Mouse (Mus musculus) gastrocnemius, postnatal 36 days (tissue): ENCODE data around the gene Dnajc5g. TPM values are rescaled to one million over a fixed set of nuclear protein-coding genes. Genes with fewer than 3 reads are reported as not detected.

ENCODE experiments used
- DNase-seq, 2 experiments: peaks; one replicate each; pipeline ENCODE4 v3.0.0; 2022
- intact Hi-C: fragments of 180-260 bp; cut with DNase I; formaldehyde crosslinking; loops from one replicate; pipeline ENCODE4 v1.15.1; 2025
- long read RNA-seq, 2 experiments: library from polyadenylated mRNA; stranded (forward); transcript quantifications; one replicate each; pipeline ENCODE4 v2.0.0; 2021
- total RNA-seq, 2 experiments: library from RNA; stranded (reverse); gene quantifications; 2 replicates each; pipeline ENCODE4 v1.2.3; 2021

Dnajc5g gene
- total RNA-seq = not detected
- long read RNA-seq, experiment 1 = 0 reads
- long read RNA-seq, experiment 2 = 0 reads

DNA sequence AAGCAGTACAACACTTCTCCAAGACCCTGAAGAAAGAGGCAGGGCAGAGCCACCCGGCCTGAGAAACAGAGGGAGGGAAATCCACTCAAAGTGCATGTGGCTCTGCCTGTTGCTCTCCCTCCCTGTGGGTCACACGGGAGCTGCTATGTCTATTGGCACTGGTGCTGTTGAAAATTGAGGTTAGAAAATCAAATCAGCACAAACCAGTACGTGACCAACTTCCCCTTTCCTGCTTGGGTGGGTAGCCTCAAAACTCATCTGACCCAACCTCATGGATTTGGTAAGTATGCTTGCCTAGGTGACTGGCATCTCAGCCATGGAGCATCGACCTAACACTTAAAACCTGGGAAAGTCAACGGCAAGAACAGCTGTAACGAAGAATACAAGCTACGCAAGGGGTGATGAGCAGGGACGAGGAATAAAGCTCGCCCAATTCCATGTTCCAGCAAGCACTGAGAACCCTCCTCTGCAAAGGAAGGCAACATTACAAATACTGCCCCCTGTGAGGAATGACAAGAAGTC, at the start of gene Dnajc5g:
Gene Dnajc5g, plus strand, starts transcription at position 472 of the 522 bp plus-strand sequence.
- no peak for DNase-seq
- intact Hi-C loops = loop anchor here (5.0 kb wide), 1 partner anchor 49 kb away; no protein-coding TSS in a partner anchor

DNA sequence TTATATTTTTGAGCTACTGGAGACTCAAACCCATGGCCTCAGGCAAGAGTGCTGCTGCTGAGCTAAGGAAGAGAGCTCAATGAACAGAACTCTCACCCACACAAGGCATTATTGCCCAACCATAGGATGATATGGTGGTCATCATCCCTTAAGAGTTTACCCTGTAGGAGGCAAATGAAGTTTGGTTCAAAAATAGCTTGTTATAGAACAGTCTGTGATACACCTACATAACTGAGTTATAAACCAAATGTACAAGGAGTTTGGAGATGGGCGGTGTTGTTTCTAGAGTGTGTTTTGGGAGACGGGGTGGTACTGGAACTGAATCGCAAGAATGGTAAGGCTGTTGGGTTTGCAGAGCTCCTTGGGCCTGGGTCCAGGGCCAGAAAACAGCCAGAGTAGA, 36.3 kb upstream of the Dnajc5g start:
- intact Hi-C loops = no loop called here
- DNase-seq = no peak

DNA sequence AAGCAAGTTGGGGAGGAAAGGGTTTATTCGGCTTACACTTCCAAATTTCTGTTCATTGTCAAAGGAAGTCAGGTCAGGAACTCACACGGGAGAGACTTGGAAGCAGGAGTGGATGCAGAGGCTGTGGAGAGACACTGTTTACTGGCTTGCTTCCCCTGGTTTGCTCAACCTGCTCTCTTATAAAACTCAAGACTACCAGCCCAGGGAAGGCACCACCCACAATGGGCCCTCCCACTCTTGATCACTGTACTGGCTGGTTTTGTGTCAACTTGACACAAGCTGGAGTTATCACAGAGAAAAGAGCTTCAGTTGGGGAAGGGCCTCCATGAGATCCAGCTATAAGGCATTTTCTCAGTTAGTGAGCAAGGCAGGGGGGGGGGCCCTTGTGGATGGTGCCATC, 35.0 kb upstream of the Dnajc5g start:
- intact Hi-C loops = no loop called here
- no peak for DNase-seq

DNA sequence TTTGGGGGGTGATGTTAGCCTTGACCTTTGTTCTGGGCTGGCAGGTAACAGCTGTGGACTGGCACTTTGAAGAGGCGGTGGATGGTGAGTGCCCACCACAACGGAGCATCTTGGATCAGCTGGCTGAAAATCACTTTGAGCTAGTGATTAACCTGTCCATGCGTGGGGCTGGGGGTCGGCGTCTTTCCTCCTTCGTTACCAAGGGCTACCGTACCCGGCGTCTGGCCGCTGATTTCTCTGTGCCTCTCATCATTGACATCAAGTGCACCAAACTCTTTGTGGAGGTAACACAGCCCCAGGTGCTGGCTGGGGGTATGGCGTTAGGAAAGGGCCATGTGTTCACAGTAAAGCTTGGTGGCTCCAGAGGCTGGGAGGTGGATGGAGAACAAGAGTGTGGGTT, 34.3 kb upstream of the Dnajc5g start:
- intact Hi-C loops = no loop called here
- DNase-seq = no peak

DNA sequence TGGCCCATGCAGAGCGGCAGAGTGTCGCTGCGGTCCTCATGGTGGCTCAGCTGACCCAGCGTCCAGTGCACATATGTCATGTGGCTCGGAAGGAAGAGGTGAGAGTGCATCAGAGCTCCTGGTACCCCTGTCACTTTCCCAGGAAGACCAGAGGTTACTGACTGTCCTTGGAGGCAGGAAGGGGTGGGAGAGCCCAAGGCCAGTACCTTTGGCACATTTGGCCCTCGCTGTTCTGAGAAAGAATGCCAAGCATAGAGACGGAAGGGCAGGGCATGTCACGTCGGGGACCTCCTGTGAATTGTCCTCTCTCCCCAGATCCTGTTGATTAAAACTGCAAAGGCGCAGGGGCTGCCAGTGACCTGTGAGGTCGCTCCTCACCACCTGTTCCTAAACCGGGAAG, 32.9 kb upstream of the Dnajc5g start:
- intact Hi-C loops = no loop called here

DNA sequence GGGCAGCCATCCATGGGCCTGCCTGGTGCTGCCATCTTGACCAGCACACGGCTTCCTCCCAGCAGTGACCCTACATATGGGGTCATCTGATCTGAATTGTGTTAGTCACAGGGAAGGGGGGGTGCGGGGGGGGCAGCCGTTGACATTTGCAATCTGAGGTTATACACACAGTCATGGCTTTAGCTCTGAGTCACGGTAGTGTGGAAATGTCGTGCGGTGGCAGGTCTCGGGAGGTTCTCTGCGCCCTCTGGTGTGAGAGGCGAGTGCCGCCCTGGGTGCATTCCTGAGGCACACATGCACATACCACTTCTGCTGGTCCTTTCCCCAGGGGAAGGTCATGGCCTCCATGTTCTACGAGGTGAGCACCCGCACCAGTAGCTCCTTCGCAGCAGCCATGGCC, 29.7 kb upstream of the Dnajc5g start:
- intact Hi-C loops = no loop called here
- DNase-seq = no peak

More for the DNA sequence above, 32.9 kb upstream of the Dnajc5g start:
- no peak for DNase-seq

DNA sequence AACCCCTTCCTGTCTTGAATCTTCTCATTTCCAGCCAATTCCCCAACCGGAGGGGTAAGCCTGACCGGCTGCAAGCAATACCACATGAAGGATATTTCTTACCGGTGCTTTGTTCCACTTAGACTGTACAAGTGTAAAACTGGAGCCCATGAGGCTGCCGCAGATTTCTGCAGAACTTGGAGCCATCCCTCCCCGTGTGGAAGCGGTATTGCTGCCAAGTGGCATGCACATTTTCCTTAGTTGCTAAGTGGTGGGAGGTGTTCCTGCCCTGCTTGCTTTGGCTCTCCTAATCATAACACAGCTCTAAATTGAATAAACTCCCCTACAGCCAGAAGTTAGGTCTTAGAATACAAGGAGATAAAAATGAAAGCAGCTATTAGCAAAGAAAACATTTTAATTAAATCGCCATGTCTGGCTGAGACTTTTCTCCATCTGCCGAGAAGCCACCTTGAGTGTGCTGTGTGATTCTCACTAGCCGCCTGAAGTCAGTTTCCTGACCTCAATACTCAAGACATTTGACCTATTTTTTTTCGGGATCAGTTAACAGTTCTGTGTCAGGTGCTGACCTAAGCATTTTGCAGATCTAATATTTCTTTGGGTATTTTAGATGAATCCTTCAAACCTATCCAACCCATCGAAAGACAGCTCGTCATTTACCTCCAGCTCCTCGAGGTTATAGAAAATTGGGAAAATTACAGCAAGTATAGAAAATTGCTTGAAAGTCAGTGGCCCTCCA, 25.9 kb upstream of the Dnajc5g start:
- DNase-seq = no peak
- intact Hi-C loops = no loop called here

DNA sequence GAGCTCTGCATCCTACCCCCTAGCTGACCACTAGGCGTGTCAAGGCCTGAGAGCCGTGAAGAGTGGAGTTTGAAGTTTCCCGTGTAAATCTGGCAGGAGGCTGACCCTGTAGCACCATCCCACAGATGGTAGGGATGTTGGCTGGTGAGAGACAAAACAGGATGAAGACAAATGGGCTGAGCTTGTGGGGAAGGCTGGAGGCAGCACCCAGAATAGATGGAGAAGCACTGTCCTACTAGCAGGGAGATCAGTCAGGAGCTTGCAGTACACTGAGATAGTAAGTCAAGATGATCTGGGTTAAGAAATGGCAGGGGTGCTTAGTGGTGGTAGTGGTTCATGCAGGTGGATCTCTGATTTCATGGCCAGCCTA, 25.3 kb upstream of the Dnajc5g start:
- intact Hi-C loops = no loop called here
- DNase-seq = no peak

DNA sequence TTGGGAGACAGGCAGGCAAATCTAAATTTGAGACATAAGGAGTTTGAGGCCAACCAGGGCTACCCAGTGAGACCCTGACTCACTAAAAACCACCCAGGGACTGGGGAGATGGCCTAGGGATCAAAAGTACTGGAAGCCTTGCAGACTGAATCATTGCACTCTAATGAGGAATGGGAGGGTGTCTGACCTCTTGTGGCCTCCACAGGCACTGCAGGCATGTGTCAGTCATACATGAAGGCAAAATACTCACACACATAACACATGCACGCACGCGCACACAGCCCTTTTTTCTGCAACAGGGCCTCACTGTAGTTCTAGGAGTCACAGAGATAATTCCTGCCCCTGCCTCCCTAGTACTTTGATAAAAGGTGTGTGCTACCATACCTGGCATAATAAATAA, 24.7 kb upstream of the Dnajc5g start:
- intact Hi-C loops = no loop called here
- no peak for DNase-seq

DNA sequence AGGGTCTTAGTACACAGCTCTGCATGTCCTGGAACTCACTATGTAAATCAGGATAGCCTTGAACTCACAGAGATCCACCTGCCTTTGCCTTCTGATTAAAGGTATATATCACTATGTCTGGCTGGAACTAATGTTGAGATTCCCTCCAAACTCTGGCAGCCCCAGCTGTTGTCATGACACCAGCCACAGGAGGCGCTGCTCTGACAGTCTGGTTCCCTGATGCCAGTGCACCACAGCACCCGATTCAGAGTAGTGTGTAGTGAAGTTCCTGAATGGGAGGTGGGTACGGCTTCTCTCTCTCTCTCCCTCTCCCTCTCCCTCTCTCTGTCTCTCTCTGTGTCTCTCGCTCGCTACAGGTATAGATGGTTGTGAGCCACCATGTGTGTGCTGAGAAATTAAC, 23.7 kb upstream of the Dnajc5g start:
- intact Hi-C loops = no loop called here
- DNase-seq = peak in 1 of 2 experiments; percentile 58

DNA sequence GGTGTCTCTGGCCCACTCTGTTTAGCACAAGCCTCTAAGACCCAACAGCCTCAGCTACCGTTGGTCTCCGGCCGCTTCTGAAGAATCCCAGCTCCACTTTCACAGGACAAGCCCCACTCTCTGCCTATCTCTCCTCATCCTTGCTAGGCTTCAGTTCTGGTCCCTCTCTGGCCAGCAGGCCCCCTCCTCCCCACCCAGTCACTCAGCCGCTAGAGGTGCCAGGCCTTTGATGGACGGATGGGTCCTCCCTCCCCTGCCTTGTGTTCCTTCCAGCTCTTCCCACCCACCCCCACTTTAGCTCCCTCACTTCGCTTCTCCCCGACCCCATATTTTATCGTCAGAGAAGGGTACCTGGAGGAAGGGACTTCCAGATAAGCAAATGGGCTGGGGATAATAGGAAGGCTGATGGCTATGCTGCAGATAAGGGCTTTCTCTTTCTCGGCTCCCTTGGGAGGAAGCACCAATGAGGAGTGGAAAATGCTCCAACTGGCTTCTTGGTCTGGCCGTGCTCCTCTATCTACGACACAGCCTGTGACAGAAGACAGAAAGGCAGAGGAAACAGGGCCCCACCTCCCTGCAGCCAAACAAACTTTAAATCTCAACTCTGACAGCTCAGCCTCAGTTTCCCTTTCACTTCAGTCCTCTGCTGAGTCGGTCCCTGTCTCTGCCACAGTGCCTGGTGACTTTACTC, 23.0 kb upstream of the Dnajc5g start:
- intact Hi-C loops = no loop called here
- DNase-seq = no peak

DNA sequence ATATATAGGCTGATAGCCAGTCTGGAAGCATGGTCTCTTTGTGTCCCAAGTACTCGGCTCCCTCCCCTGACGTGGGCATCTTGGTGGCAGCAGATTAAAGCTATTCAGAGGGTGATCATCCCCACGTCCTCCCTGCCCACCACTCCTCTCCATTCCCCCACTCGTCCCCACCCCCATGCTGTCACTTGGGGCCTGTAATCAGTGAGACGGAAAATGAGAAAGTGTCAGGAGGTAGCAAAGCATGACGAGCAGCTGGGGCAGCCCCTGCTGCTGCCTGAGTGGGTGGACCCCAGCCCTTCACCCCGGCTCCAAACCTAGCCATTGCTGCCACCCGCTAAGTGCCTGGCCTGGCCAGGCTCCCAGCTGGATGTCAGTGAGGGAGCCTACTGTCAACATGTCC, 22.1 kb upstream of the Dnajc5g start:
- intact Hi-C loops = no loop called here
- DNase-seq = no peak

DNA sequence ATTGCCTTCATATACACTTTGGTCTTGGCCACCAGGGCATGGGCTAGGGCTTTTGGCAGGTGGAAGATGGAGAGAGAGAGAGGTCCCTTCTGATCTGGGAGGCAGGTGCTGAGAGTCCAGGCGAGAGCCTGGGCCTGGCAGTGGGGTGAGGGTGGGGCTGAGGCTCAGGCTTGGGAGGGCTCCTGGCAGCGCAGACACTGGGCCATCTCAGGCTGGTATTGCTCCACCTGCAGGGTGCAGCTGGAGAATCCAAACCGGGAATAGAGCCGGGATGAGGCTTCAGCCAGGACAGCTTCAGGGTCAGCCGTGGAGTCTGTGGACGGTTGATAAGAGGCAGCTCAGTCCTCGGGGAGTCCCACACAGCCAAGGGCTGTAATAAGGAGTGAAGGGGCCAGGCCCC, 19.5 kb upstream of the Dnajc5g start:
- no peak for DNase-seq
- intact Hi-C loops = no loop called here

DNA sequence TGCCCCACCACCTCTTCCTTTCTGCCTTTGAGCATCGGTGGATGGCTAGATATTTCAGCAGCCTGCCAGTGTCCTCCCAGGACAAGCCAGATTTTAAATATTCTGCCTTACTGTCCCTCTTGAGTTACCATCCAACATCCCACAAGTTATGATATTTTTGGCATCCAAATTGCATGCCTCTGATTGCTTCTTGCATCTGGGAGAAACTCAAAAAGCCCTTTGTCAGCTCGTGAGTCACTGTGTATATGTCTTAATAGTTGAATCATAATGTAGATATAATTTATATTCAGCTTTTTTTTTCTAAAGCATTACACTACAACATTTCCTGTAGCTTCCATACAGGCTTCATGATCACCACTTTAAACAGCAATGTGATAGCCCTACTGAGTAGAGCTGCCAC, 19.0 kb upstream of the Dnajc5g start:
- DNase-seq = no peak
- intact Hi-C loops = no loop called here

DNA sequence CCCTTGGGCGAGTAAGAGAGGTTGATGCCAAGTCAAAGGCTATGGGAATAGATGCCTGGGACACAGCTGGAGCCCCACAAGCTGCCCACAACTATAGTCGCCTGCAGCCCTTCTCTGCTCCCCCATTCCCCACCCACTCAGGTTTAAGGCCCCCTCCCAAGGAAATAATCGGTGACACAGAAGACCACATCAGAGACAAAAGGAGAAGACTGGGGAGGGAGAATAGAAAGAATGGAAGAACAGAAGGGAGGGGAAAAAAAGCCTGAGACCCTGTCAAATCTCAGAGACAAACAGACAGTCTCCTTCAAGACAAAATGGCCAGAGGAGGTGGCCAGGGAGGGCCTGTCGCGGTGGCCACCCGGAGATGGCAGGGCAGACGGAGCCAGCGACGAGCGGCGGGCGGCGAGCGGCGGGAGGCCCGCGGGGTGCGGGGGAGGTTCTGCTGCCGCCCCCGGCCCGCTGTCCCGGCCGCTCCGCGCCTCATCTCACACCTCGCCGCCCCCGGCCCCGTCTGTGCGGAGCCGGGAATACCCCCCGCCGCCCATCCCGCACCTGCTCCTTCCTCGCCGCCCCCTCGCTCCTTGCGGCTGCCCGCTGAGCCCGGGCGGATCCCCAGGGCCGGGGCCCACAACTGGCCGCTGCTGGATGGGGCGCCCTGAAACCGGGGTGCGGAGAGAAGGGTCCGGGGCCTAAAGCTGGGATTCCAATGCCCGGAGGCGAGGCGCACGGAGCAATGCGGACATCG, 13.7 kb upstream of the Dnajc5g start:
- intact Hi-C loops = no loop called here

DNA sequence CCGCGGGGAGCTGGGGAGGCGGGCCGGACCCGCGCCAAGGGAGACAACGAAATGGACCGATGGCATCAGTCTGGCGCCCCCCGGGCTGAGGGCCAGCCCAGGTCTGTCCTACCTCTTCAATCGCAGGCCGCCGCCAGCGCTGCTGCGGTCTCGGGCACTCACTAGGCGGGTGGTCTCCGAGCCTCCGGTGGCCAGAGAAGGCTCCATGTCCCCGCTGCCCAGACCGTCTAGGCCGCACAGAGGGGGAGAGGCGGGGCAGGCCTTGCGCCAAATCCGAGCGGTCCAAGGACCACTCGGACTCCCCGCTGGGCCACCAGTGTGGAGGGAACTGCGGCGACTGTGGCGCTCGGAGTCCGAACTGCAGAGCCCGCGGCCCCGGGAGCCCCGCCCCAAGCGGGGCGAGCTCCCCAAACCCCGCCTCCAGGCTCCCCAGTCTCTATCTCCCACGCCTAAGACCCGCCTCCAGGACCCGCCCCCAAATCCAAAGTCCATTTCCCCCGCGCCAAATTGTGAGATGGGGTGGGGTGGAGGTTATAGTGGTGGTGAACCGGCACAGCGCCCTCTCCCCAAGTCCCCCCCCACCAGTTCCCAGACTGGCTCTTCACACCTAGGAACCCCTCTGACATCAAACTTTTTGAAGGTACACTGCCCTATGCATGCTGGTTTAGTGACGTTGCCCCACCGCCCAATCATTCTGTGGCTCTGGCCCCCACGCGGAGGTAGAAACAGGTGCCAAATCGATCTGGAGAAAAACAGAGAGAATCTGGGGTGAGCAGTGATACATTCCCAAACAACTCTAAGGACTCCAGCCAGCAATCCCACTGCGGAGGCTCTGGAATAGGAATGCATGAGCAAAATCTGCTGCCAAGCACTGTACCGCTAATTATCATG, 12.7 kb upstream of the Dnajc5g start:
- intact Hi-C loops = no loop called here
- no peak for DNase-seq

More for the DNA sequence above, 13.7 kb upstream of the Dnajc5g start:
- no peak for DNase-seq

DNA sequence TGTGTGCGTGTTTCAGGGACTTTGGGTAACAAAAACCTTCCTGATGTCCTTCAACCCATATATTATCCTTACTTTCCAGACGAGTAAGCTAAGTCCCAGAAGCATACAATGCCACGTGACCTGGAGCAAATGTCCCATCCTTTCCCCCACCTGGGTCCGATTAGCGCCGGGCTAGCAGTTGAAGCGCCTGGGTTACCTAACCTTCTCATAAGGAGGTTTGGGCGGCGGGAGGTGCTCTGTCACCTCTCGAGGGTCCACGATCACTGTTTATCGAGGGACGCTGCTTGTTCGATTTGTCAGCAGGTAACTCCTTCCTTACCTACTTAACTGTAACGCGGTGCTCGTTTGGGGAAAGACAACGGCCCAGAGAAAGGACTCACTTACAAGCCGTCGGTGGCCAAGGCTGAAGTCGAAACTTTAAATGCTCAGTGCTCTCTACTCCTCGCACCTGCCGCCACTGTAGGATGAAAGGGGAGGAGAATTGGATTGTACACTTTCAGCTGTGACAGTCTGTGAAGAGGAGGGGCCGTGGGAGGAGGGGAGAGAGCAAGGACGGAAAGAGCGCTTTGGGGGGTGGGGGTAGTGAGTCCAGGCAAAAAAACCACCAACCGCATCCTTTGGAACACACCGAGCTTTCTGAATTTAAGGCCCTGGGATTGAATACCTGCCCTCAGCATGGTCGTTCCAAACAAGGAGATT, 11.8 kb upstream of the Dnajc5g start:
- no peak for DNase-seq
- intact Hi-C loops = no loop called here

DNA sequence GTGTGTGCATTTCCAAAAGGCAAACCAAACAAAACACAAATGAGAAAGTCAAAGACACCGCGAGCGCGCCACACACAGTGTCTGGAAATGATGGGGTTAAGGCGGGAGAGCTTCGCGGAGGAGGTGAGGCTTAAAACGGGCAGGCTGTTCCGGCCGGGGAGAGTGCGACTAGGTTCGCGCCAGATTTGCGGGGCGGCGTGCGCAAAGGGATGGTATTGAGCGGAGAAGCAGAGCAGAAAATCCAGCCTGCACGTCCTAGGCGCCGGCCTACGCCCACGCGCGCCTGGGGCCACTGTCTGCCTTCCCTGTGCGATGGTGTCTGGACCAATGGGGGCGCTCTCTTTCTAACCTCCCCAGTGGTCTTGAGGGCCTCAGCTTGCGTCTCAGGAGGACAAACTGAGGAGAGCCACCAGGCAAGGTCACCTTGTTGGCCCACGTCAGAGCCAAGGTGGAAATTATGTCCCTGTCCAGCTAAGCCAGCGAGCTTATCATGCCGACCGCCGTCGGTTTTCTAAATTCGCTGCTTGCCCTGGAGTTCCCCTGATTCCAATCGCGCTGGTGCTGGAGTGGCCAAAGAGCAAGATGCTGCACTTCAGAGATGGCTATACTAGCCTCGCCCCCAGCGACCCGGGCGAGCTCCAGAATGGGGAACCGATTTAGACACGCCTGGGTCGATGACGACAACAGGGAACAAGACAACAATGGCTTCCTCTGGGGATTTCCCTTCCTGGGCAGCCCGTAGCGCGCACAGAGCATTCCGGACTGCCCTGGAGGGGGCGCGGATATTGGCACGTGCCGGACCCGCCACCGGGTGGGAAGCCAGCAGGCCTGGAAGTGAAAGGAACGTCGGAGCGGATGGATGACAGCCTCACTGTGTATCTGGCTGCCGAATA, 11.0 kb upstream of the Dnajc5g start:
- peak in 1 of 2 experiments; percentile 38 for DNase-seq
- intact Hi-C loops = no loop called here
